Mouse (Mus musculus): ENCODE measurements around the gene Zcchc18. TPM values are rescaled to one million over a fixed set of nuclear protein-coding genes. Genes with fewer than 3 reads are reported as not detected.
"Not testable (repeated sequence)": the region's sequence is repeated elsewhere in the genome, so short reads cannot be mapped to it uniquely, and the experiment has no call there.

Gene Zcchc18
- polyA plus RNA-seq (2016; fragmentation: Nextera tagmentation; extraction: Ambion mirVana) = 106 and 119 TPM in 2 replicates

- 0 out of 2 replicates have a peak, but pooled peaks cover 9% of the 10 kb centered on the region for H3K4me1 ChIP-seq
- H3K36me3 ChIP-seq = no peaks in the 10 kb centered on the region
- peak within 1 kb of the TSS; percentile 56 for H3K4me2 ChIP-seq (replicated peaks)
- ATAC-seq (ENCODE audit: low FRiP score, low read depth) = peak; percentile 100
- no peaks in the 10 kb centered on the region for H3K9me3 ChIP-seq
- peak within 1 kb of the TSS; percentile 82 for H3K27ac ChIP-seq (replicated peaks)
- peak within 1 kb of the TSS; percentile 46 for H3K4me3 ChIP-seq
- peaks cover 16% of the 10 kb centered on the region for H3K27me3 ChIP-seq
- 30% methylated on average over 26 of the region's 26 CpGs for WGBS
- H3K9ac ChIP-seq (replicated peaks) = peak within 1 kb of the TSS; percentile 41
Observed at GRCm38 (mm10) chrX:136992978-136993547, at the start of gene Zcchc18. TSS of gene Zcchc18 (plus strand) at chrX:136993155.

- H3K9ac ChIP-seq (replicated peaks) = not testable (repeated sequence)
- WGBS = 27% methylated on average over 13 of the region's 13 CpGs
Observed at GRCm38 (mm10) chrX:136957583-136958279, 35.2 kb upstream of the Zcchc18 start.

GRCm38 (mm10) chrX:136958300-136958699, 34.7 kb upstream of the Zcchc18 start:
- ATAC-seq (ENCODE audit: low FRiP score, low read depth) = 0 out of 2 replicates have a peak, but pooled peaks have one; percentile 31
- H3K4me3 ChIP-seq = peak overlapping the region; percentile 24
- not testable (repeated sequence) for H3K9ac ChIP-seq (replicated peaks); H3K27ac ChIP-seq (replicated peaks); H3K9me3 ChIP-seq; H3K4me1 ChIP-seq; H3K27me3 ChIP-seq; H3K36me3 ChIP-seq
- peak overlapping the region; percentile 45 for H3K4me2 ChIP-seq (replicated peaks)
- 60% methylated on average over 5 of the region's 5 CpGs for WGBS

More at GRCm38 (mm10) chrX:136957583-136958279, 35.2 kb upstream of the Zcchc18 start:
- H3K4me2 ChIP-seq (replicated peaks) = peak overlapping the region; percentile 45
- peak overlapping the region; percentile 39 for H3K4me3 ChIP-seq
- not testable (repeated sequence) for H3K4me1 ChIP-seq; H3K27me3 ChIP-seq; H3K9me3 ChIP-seq; H3K27ac ChIP-seq (replicated peaks); H3K36me3 ChIP-seq
- ATAC-seq (ENCODE audit: low FRiP score, low read depth) = peak; percentile 99

- no peak overlapping the region for H3K4me2 ChIP-seq (replicated peaks)
- no peak for ATAC-seq (ENCODE audit: low FRiP score, low read depth)
- H3K27ac ChIP-seq (replicated peaks) = no peak overlapping the region
- H3K27me3 ChIP-seq = no peaks in the 10 kb centered on the region
- H3K36me3 ChIP-seq = no peaks in the 10 kb centered on the region
- WGBS = 28% methylated on average over 2 of the region's 2 CpGs
- no peaks in the 10 kb centered on the region for H3K4me1 ChIP-seq
- H3K9ac ChIP-seq (replicated peaks) = no peak overlapping the region
- H3K9me3 ChIP-seq = no peaks in the 10 kb centered on the region
- no peak overlapping the region for H3K4me3 ChIP-seq
Observed at GRCm38 (mm10) chrX:136959688-136960087, 33.3 kb upstream of the Zcchc18 start.

- peak within 1 kb of the TSS; percentile 45 for H3K4me3 ChIP-seq
- H3K4me1 ChIP-seq; H3K27ac ChIP-seq (replicated peaks); H3K27me3 ChIP-seq; H3K9me3 ChIP-seq; ATAC-seq (ENCODE audit: low FRiP score, low read depth); H3K36me3 ChIP-seq: not testable (repeated sequence)
- H3K4me2 ChIP-seq (replicated peaks) = peak within 1 kb of the TSS; percentile 53
- peak within 1 kb of the TSS; percentile 46 for H3K9ac ChIP-seq (replicated peaks)
- 82% methylated on average over 6 of the region's 6 CpGs for WGBS
Observed at GRCm38 (mm10) chrX:136975397-136975796, 17.6 kb upstream of the Zcchc18 start, which contains the start of gene Tmsb15b2. TSS of gene Tmsb15b2 (minus strand) at chrX:136975497.

GRCm38 (mm10) chrX:136976424-136977084, 16.4 kb upstream of the Zcchc18 start, which contains the start of the genes Tmsb15l and Tmsb15b1:
TSS of gene Tmsb15l (minus strand) at chrX:136976869.
TSS of gene Tmsb15b1 (minus strand) at chrX:136976874.
- peak within 1 kb of the TSS; percentile 45 for H3K4me3 ChIP-seq
- no peaks in the 10 kb centered on the region for H3K9me3 ChIP-seq
- H3K4me1 ChIP-seq = no peaks in the 10 kb centered on the region
- 33% methylated on average over 15 of the region's 15 CpGs for WGBS
- H3K27me3 ChIP-seq = no peaks in the 10 kb centered on the region
- H3K4me2 ChIP-seq (replicated peaks) = peak within 1 kb of the TSS; percentile 53
- H3K36me3 ChIP-seq = no peaks in the 10 kb centered on the region
- no peak within 1 kb of the TSS for H3K27ac ChIP-seq (replicated peaks)
- ATAC-seq (ENCODE audit: low FRiP score, low read depth) = peak; percentile 100
- H3K9ac ChIP-seq (replicated peaks) = peak within 1 kb of the TSS; percentile 46

- H3K4me3 ChIP-seq = no peak overlapping the region
- no peak for ATAC-seq (ENCODE audit: low FRiP score, low read depth)
- no peaks in the 10 kb centered on the region for H3K36me3 ChIP-seq
- H3K27me3 ChIP-seq = no peaks in the 10 kb centered on the region
- H3K27ac ChIP-seq (replicated peaks) = no peak overlapping the region
- H3K9ac ChIP-seq (replicated peaks) = no peak overlapping the region
- H3K9me3 ChIP-seq = no peaks in the 10 kb centered on the region
- H3K4me2 ChIP-seq (replicated peaks) = no peak overlapping the region
- no peaks in the 10 kb centered on the region for H3K4me1 ChIP-seq
Observed at GRCm38 (mm10) chrX:136978616-136979015, 14.3 kb upstream of the Zcchc18 start.

- Histone ChIP-seq H3K4me2 (replicated peaks) (no peak overlapping the region), H3K27me3 (peaks cover 3% of the 10 kb centered on the region; the same call in 1 of the 2 replicates), H3K9me3 (no peaks in the 10 kb centered on the region), H3K36me3 (no peaks in the 10 kb centered on the region), H3K4me3 (no peak overlapping the region), H3K27ac (replicated peaks) (no peak overlapping the region), H3K9ac (replicated peaks) (no peak overlapping the region), H3K4me1 (no peaks in the 10 kb centered on the region)
- ATAC-seq (ENCODE audit: low FRiP score, low read depth) = no peak
Observed at GRCm38 (mm10) chrX:136986039-136986438, 6.9 kb upstream of the Zcchc18 start.

GRCm38 (mm10) chrX:136991274-136991673, 1.7 kb upstream of the Zcchc18 start:
- H3K9ac ChIP-seq (replicated peaks) = no peak overlapping the region
- no peak overlapping the region for H3K27ac ChIP-seq (replicated peaks)
- peaks cover 16% of the 10 kb centered on the region for H3K27me3 ChIP-seq
- H3K36me3 ChIP-seq = no peaks in the 10 kb centered on the region
- 0 out of 2 replicates have a peak, but pooled peaks cover 9% of the 10 kb centered on the region for H3K4me1 ChIP-seq
- no peak overlapping the region for H3K4me3 ChIP-seq
- no peak overlapping the region for H3K4me2 ChIP-seq (replicated peaks)
- ATAC-seq (ENCODE audit: low FRiP score, low read depth) = no peak
- 38% methylated on average over 2 of the region's 2 CpGs for WGBS
- no peaks in the 10 kb centered on the region for H3K9me3 ChIP-seq

GRCm38 (mm10) chrX:136992191-136992965, 577 bp upstream of the Zcchc18 start:
- H3K4me3 ChIP-seq = peak overlapping the region; percentile 46
- peak overlapping the region; percentile 41; the same call in 1 of the 2 replicates for H3K9ac ChIP-seq (replicated peaks)
- H3K27me3 ChIP-seq = peaks cover 16% of the 10 kb centered on the region
- H3K27ac ChIP-seq (replicated peaks) = peak overlapping the region; percentile 82
- H3K36me3 ChIP-seq = no peaks in the 10 kb centered on the region
- ATAC-seq (ENCODE audit: low FRiP score, low read depth) = peak; percentile 63
- peak overlapping the region; percentile 56 for H3K4me2 ChIP-seq (replicated peaks)
- no peaks in the 10 kb centered on the region for H3K9me3 ChIP-seq
- 25% methylated on average over 19 of the region's 19 CpGs for WGBS
- 0 out of 2 replicates have a peak, but pooled peaks cover 9% of the 10 kb centered on the region for H3K4me1 ChIP-seq

GRCm38 (mm10) chrX:136993641-136994040, 686 bp downstream of the Zcchc18 start:
- H3K4me3 ChIP-seq = peak overlapping the region; percentile 46
- H3K4me2 ChIP-seq (replicated peaks) = peak overlapping the region; percentile 56
- 30% methylated on average over 14 of the region's 14 CpGs for WGBS
- H3K4me1 ChIP-seq = 0 out of 2 replicates have a peak, but pooled peaks cover 9% of the 10 kb centered on the region
- H3K9me3 ChIP-seq = no peaks in the 10 kb centered on the region
- peaks cover 16% of the 10 kb centered on the region for H3K27me3 ChIP-seq
- H3K36me3 ChIP-seq = no peaks in the 10 kb centered on the region
- peak overlapping the region; percentile 39 for H3K9ac ChIP-seq (replicated peaks)
- H3K27ac ChIP-seq (replicated peaks) = peak overlapping the region; percentile 82
- no peak for ATAC-seq (ENCODE audit: low FRiP score, low read depth)
